Mouse (Mus musculus) kidney, adult 8-10 months (tissue): ENCODE measurements at regions not wholly inside any gene's neighbourhood (a gene's known extent, or its start where the extent isn't known, plus 50 kb on each side); places are given as distances from the start of the nearest gene placed in this dataset.
A peak's percentile ranks its signal among the peaks of the same experiment; 100 is the strongest.

Experiments used
- DNase-seq, 2 experiments: peaks; one replicate each; pipeline ENCODE4 v3.0.0; 2022

DNA sequence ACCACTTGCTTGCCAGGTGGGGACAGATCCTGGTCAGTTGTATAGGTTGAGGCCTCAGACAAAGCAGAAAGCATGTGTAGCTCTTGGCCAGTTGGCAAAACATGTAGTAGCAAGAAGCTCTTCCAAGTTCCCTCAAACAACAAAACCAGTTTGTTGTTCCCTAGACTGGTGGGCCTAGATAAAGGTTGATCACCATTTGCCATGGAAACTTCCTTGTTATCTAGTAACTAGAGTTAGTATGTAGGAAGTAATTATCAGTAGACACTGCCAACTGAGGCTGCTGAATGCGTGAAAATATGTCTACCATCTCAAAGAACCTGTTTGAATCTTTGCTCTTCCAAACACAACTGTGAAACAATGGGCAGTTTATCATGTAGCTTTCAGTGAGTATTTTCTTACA, 1098.7 kb downstream of the Pcdh18 start:
- DNase-seq: no peak

DNA sequence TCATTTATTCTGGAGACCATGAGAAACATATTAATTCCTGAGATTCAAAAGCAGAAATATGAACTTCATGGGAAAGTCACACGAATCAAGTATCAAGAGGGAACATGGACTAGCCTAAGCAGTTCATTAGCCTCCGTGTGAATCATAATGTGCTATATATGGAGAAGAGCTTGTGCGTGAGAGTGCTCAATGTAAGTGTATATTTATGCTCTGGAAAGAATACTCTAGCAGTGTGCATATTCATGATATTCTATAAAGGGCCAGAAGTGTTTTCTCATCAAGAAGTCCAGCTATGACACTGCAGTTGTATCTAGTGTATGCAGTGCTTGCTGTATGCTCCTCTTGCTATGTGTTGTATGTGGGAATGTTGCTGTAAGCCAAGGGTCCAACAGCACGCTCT, 1102.0 kb downstream of the Pcdh18 start:
- no peak for DNase-seq

DNA sequence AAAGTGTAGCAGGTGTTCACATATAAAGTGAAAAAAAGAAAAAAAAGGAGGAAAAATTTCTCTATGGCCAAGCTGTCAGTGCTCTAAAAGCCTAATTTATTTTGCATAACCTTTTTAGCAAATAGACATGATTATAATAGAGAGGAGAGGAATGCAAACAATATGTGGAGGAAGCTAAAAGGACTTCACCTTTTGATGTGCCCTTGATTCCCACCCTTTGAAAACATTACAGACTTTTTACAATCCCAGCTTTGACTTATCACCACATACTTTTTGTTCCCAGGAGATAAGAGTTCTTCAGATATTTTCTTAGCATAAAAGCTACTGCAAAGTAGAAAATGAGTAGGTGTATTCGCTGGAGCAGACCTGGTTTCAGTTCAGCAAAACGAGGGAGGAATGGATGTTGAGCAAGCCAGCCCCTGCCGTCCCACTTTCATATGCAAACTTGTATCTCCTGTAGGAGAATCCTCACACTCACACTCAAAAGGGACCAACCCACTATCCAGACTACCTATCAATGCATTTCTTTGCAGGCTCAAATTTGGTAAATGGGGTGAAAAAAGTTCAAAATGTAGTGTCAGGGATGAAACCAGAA, 1125.1 kb downstream of the Pcdh18 start:
- no peak for DNase-seq

DNA sequence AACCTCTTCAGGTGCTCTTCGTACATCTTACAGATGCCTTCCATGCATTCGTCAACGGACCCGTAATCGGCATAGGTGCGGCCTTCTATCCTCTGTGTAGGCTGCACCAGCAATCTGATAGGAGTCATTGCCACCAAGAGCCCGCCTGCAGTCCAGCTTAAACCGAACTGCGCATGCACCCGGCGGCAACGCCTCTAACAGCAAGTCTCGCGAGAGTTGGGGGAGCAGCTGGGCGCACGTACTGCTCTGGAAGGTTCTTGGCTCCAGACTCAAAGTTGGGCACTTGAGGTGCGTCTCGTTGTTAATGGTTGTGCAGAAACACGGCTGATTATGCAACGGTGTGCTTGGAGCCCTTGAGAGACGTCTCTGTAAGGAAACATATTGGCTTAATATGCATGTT, 1148.2 kb downstream of the Pcdh18 start:
- no peak for DNase-seq

DNA sequence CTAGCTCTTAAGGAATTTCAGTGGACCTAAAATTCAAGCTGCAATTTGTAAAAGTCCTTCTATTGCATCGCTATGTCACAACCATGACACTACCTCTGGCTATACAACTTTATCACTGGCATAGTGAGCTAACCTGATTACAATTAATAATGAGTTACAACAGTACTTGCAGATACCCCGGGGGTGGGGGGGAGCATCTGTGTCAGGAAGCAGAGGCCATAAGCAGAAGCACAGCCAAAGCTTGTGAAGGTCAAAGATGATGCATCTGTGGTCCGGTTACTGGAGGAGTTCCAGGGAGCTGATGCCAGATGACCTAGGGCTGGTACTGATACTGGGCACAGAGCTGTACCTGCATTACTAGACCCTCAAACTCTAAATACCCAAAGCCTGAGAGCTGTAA, 1152.3 kb downstream of the Pcdh18 start:
- DNase-seq: no peak

DNA sequence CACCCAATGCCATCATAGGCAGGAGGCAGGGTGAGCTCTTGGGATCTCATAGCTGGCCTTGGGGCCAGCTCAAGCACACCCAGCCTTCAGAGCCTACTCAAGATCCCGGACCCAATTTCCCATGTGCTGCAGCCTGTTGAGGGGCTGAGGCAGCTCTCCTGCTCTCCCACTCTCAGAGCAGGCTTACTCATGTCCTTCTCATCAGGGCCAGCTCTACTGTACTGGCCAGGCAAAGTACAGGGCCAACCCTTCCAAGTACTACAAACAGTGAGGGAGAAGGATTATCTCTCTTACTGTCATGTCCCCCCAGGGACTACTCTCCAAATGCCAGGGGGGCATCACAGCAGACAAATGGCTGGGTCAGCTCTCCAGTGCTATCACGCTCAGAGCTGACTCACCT, 1169.8 kb downstream of the Pcdh18 start:
- no peak for DNase-seq

DNA sequence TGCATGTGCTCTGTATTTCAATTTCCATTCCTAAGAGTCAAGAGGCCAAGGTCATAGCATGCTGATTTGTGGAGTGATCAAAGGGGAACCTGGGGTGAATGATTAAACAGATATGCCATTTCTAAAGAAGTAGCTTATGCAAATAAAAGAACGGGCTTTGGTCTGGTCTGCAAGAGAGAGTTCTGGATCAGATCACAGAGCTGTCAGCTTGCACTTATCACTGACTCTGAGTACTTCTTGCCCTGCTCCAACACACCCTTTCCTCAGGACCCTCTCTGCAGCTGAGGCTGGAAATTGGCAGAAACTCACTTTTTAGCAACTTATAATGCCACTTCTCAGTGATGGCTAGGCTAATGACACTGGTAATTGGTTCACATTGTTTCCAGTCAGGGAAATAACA, 1171.0 kb downstream of the Pcdh18 start:
- DNase-seq: peak in 1 of 2 experiments; percentile 19

DNA sequence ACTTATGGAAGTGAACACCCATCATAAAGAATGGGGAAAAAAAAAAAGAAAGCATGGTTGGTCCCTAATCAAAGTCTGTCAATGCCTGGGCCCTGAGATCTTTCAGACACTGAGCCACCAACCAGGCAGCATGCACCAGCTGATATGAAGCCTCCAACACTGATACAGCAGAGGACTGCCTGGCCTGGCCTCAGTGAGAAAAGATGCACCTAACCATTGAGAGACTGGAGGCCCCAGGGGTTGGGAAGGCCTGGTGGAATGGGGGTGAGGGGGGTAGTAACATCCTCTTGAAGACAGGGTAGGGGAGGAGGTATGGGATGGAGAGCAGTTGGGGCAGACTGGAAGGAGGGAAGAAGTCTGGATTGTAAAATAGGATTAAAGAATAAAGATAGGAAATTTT, 1172.8 kb downstream of the Pcdh18 start:
- DNase-seq: no peak

DNA sequence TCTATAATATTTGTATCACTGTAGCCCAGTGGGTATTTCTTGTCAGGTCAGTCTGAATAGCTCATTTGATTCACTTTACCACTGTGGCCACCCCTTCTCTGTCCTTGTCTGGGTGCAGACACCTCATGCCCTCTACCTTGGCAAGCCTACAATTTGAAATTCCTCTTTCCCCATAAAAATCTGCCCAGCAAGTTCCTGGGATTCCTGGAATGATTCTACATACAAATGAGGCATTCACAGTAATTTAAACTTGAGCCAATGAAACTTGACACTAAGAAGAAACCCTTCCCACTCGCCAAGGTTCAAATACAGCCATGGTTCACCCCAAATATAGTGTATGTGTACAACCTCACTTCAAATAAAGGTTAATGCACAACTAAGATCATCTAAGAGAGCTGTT, 1174.6 kb downstream of the Pcdh18 start:
- DNase-seq: peak in 1 of 2 experiments; percentile 31

DNA sequence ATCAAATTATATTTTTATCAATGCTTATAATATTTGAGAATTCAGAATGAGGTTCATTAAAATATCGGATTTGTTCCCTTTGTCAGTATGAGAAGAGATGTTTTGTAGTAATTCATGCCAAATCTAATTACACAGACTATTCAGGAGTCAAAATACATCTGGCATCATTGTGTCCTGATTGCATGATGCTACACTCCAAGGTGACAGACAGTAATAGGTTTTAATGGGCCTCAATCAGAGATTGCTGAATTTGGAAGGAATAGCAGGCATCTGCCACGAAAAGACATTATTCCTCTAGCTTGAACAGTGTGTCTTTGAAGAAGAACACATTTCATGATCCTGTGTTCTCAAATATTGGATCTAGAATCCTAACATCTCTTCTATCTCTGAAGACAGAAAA, 1177.2 kb downstream of the Pcdh18 start:
- no peak for DNase-seq

DNA sequence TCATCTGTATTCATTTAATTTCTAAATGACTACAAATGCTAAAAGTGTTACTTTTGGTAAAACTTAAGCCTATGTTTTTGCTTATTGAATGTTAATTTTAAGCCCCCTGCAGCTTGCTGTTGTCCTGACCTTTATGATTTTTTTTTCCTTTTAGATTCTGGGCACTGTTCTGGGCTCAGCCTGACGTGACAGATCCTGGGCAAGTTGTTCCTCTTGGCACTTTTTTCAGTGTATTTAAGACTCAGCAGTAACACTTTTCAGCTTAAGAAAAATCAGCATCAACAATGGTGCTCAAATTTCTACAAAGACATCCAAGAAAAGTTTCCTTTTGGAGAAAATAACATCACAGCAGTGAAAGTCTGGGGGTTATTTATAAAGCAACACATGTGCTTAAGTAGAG, 1177.9 kb downstream of the Pcdh18 start:
- no peak for DNase-seq

DNA sequence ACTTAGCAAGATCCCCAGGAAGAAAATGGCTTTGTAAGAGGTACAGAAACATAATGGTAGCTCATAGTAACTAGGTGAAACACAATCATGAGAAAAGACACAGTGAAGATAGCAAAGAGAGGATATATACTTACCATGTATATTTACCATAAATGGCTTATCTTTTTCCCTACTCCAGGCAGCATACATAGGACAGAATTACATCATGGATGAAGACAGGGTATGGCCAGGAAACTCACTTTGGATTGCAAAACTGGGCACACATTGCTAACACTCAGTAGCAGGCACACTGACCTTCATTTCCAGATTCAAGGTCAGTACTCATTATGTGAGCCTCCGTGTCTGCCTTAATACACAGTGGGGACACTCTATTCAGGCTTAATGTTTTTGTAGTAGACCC, 1210.5 kb downstream of the Pcdh18 start:
- no peak for DNase-seq

DNA sequence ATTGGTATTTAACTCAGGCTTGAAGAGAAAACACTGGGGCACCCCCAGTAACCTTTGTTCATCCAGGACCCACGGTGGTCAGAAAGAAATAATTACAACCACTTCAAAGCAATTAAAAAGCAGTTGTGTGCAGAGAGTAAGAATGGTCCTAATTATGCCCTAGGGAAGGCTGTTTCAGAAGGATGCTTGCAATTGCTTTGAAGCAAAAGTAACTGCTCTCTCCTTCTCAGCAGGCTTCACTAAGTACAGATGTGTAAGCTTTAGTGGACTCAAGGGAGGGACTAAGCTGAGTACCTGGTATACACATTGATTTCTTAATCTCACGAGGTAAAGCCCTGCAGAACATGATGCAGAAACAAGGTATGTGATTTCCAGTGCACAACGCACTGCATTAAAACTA, 1242.1 kb downstream of the Pcdh18 start:
- DNase-seq: no peak

DNA sequence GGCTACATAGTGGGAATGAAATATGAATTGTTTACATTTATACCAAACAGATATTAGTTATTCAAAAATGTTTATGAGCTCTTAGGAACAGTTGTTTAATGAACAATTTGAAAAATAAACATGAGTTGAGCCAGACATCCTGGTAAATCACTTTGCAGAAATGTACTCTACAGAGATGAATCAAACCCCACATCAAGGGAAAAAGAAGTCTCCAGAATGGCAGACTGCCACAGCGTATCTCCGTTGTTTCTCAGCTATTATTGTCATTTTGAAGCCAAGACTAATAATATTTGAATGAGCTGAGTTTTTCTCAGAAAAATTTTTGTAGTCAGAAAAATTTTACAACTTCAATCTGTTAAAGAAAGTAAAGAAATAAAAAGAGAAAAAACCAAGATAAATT, 1253.1 kb downstream of the Pcdh18 start:
- DNase-seq: no peak

DNA sequence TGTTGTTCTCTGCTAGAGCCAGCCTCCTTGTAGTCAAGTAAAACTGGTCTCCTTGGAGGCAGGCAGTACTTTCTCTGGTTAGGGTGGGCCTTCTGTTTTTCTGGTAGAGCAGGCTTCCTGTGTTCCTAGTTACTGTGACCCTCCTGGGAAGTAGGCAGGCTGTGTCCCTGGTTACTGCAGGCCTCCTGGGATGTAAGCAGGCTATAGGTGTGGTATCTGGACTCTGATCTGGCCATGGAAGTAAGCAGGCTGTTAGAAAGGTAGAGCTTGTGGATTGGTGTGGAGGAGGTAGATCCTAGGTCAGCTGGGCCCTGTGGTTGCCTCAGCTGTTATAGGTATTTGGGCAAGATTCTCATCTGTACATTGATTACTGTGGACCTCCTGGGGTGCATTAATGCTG, 1292.4 kb downstream of the Pcdh18 start:
- no peak for DNase-seq

DNA sequence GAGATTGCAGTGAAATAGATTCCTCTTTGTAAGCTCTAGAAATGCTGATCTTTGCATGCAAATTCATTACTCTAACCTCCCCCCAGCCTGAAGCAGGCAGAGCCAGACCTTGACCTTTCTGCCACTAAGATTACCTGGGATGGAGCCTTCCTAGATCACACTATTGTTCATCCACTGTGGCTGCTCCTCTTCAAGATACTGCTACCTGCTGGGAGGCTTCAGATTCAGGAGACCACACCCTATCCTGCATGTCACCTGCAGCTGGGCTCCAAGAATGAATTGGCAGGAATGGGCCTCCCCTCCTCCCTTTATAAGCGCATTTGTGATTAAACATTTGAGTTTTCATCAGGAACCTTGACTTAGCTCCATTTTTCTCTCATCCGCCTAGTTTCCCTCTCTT, 1315.2 kb downstream of the Pcdh18 start:
- DNase-seq: no peak

DNA sequence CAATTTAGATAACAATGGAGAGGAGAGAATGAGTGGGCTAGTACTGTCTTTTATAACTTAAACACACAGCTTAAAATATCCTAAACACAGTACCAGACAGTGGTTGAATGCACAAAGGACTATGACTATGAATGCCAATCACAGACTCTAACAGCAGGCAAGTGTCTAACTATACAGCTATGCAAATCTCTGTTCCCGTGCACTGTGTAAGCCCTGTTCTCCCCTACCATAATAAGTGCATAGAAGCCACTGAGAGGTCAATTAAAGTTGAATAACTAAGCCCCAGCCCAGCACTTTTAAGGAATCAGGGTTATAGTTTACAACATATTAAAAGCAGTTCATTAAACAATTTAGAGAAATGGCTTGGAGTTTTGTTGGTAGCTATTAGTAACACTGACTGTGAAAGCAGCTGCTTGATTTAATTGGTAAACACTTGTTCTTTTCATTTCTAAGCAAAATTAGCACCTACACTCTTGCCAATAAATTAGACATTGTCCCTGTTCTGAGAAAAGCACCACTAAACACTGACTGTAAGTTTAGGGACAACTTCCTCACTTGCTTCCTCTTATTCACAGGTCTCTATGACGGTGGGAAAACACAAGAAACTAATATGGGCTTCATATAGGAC, 1327.6 kb downstream of the Pcdh18 start:
- DNase-seq: no peak

DNA sequence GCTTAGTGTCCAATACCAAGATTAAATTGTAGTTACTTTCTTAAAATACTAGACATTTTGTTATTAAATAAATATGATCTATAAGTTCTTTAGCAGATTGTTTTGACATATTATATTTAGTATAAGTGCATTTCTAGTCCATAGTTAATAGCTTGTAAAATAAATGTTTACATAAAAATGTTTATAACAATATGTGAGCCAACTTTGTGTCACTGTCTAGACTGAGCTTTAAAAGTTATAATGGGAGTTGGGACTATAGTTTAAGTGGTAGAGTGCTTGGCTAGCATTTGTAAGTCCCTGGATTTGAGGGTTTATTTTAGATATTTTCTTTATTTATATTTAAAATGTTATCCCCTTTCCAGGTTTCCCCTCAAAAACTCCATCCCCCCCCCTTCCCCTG, 1367.3 kb downstream of the Pcdh18 start:
- DNase-seq: no peak
